In the genomic region with DNA sequence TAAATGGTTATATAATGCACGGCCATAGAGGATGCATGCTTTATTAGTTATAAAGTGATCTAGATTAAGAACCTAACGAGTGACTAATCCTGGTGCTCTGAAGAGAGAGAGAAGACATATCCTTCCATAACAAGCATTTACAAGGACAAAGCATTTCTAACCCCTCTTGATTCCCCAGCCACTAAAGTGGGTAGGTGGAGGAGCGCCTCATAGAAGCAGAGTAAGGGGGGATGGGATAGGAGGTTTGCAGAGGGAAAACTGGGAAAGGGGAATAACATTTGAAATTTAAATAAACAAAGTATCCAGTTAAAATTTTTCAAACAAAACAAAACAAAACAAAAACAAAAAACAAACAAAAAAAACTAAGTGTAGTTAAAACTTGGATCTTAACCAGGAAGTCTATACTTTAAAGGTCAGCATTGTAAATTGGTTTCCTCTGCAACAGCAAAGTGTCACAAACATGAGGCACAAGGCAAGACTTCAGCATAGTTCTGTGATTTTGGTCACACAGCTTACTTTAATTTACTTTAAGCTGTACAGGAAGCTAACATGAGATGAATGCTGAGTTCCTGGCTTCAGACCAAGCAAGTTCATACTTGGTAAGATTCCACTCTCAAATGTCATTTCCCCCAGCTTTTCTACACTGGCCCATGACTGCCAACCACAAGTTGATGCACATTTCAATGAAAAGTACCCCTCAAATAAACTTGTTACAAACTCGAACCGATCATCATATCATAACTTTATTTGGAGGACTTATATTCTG, we compare ENCODE assay signal across 13 mouse cellular contexts.
DNase-seq lines count a peak whose midpoint lies in the region; ATAC-seq and TF ChIP-seq lines count a peak whose summit lies in the region.
"Had no signal": no experiment of that assay in that cellular context is flagged by ENCODE, and none has a peak within 500 bp of the region (broad histone marks: within the 10 kb centered on the region; RNA-seq: fewer than 3 reads in every experiment).

No protein-coding gene starts in this region.

- ATAC-seq in hematopoietic stem cell, adult 5-6 weeks (replicated peaks in 1 of 2; ENCODE audit: insufficient read depth in 1 of 2, low FRiP score in 2 of 2, low TSS enrichment in 1 of 2, low read depth in 1 of 2, poor library complexity in 2 of 2, severe bottlenecking in 2 of 2) = peak; percentile 42 to 48; a peak in 3 of 4 replicates
- no peak for ATAC-seq in heart, embryonic 12.5 days (ENCODE audit: insufficient number of reproducible peaks, low FRiP score)
- ATAC-seq: forebrain, embryonic 15.5 days; liver, embryonic 12.5 days had no signal

- no peak overlapping the region for H3K9ac ChIP-seq in heart, embryonic 12.5 days
- H3K9ac ChIP-seq: forebrain, embryonic 15.5 days; liver, embryonic 12.5 days had no signal

- no peak overlapping the region for H3K4me3 ChIP-seq in thymus, adult 2 months (ENCODE audit: control insufficient read depth, insufficient read depth, low read length)
- no peak overlapping the region for H3K4me3 ChIP-seq in heart, embryonic 12.5 days
- H3K4me3 ChIP-seq: forebrain, embryonic 15.5 days; gastrocnemius, adult 2 months; liver, embryonic 12.5 days had no signal

- no peak overlapping the region for H3K4me2 ChIP-seq in heart, embryonic 12.5 days
- H3K4me2 ChIP-seq: forebrain, embryonic 15.5 days; liver, embryonic 12.5 days had no signal

- no peak overlapping the region for H3K27ac ChIP-seq in thymus, adult 2 months (ENCODE audit: control insufficient read depth, insufficient read depth, low read length)
- no peak overlapping the region for H3K27ac ChIP-seq in heart, embryonic 12.5 days (ENCODE audit: poor library complexity, severe bottlenecking)
- H3K27ac ChIP-seq: forebrain, embryonic 15.5 days; gastrocnemius, adult 2 months; liver, embryonic 12.5 days had no signal

- peak; percentile 7 for DNase-seq in kidney, adult 9 months
- no peak for DNase-seq in kidney, postnatal 4 days
- DNase-seq in thymus, postnatal 0 days (ENCODE audit: low spot score) = peak; percentile 46
- no peak for DNase-seq in thymus, adult 2 months
- peak; percentile 49 for DNase-seq in naive thymus-derived CD4-positive, alpha-beta T cell, adult 2 months (ENCODE audit: low read depth)
- no peak for DNase-seq in spleen, postnatal 14 days (ENCODE audit: low spot score in 2 of 2)
- DNase-seq: cerebellum, postnatal 25 days; gastrocnemius, adult 2 months; heart, postnatal 36 days had no signal

- 67% methylated on average over 5 of the region's 5 CpGs for WGBS in thymus, adult 2 months
- WGBS in heart, embryonic 12.5 days = 79% methylated on average over 5 of the region's 5 CpGs

- no peak for TF ChIP-seq POLR2A in thymus, adult 2 months (IDR thresholded peaks at IDR 0.05; ENCODE audit: control insufficient read depth, extremely low read depth, insufficient read depth, low read length, poor library complexity)

- peaks cover 4% of the 10 kb centered on the region for H3K4me1 ChIP-seq in thymus, adult 2 months (replicated peaks; ENCODE audit: control insufficient read depth, insufficient read depth, low read length)
- peaks cover 4% of the 10 kb centered on the region; the same call in 1 of the 2 replicates for H3K4me1 ChIP-seq in heart, embryonic 12.5 days (replicated peaks)
- H3K4me1 ChIP-seq: forebrain, embryonic 15.5 days had no signal

- TF ChIP-seq CTCF in thymus, adult 2 months (IDR thresholded peaks at IDR 0.05; ENCODE audit: borderline replicate concordance, control insufficient read depth, extremely low read depth, insufficient read depth, low read length, poor library complexity) = no peak

- no peaks in the 10 kb centered on the region for H3K36me3 ChIP-seq in thymus, adult 2 months (ENCODE audit: control insufficient read depth, insufficient read depth, low read length)
- no peaks in the 10 kb centered on the region for H3K36me3 ChIP-seq in heart, embryonic 12.5 days
- H3K36me3 ChIP-seq: forebrain, embryonic 15.5 days; liver, embryonic 12.5 days had no signal

- no peaks in the 10 kb centered on the region for H3K9me3 ChIP-seq in heart, embryonic 12.5 days (replicated peaks)
- H3K9me3 ChIP-seq: forebrain, embryonic 15.5 days; liver, embryonic 12.5 days had no signal

- no peaks in the 10 kb centered on the region for H3K27me3 ChIP-seq in thymus, adult 2 months (ENCODE audit: control insufficient read depth, insufficient read depth, low read length)
- H3K27me3 ChIP-seq in heart, embryonic 12.5 days (replicated peaks) = no peaks in the 10 kb centered on the region
- H3K27me3 ChIP-seq: forebrain, embryonic 15.5 days; liver, embryonic 12.5 days had no signal

Comparison
In these comparisons a context has a peak if more than half of its experiments do, and no peak if none do; other contexts are left out.
1. DNase-seq: peak in kidney, adult 9 months (single experiment), thymus, postnatal 0 days (single experiment) and naive thymus-derived CD4-positive, alpha-beta T cell, adult 2 months (single experiment); none in kidney, postnatal 4 days (0 of 2), thymus, adult 2 months (single experiment) and spleen, postnatal 14 days (0 of 2).